Mouse (Mus musculus) heart, adult 2 months (tissue): ENCODE results near the gene Slc13a2.

Experiments used
- CTCF ChIP-seq: fragments of 200-600 bp; IDR thresholded peaks from 2 replicates; pipeline ENCODE4 v1.8.1; 2022; ENCODE audit warnings: antibody characterized with exemption, mild to moderate bottlenecking, moderate library complexity
- EP300 ChIP-seq: fragments of 200-500 bp; IDR thresholded peaks from 2 replicates; pipeline ENCODE4 v1.6.1; 2011; ENCODE audit warnings: low read depth, low read length, control low read depth; ENCODE audit not compliant: insufficient read depth

- TF ChIP-seq CTCF (no peak), EP300 (no peak)
Measured at GRCm38 (mm10) chr11:78437182-78437581, 15.2 kb upstream of the Slc13a2 start.
